Mouse (Mus musculus) liver, adult (tissue): ENCODE results near the gene Cpox.
A peak's percentile ranks its signal among the peaks of the same experiment; 100 is the strongest.

Experiments
- GATA4 ChIP-seq: IDR thresholded peaks from 2 replicates; pipeline ENCODE4 v1.6.1; 2014; ENCODE audit warnings: mild to moderate bottlenecking, low read length; ENCODE audit not compliant: insufficient replicate concordance

Gene Cpox

GRCm38 (mm10) chr16:58661826-58662225 is 8.3 kb upstream of the Cpox start:
- no peak for TF ChIP-seq GATA4

DNA sequence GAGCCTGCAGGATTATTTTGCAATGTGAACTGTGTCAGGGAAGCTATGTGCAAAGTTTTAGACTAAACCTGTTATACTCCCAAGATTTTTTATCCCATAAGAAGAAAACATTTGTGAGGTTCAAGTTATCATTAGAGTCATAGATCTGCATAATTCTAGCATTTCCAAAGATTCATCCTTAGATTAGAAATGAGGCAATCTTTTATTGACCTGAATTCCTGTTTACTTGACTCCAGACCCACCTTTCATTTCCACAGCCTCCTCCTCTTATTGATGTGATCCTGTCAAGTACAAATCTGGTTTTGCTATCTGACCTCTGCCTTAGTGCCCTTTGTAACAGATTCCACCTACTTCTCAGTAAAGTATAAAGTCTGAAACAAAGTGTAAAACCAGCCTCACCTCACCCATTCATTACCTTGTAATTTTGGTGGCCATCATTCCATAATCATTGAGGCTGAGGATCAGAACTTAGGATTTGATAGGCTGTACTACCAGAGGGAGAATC is 7.8 kb upstream of the Cpox start:
- TF ChIP-seq GATA4 = peak; percentile 91

DNA sequence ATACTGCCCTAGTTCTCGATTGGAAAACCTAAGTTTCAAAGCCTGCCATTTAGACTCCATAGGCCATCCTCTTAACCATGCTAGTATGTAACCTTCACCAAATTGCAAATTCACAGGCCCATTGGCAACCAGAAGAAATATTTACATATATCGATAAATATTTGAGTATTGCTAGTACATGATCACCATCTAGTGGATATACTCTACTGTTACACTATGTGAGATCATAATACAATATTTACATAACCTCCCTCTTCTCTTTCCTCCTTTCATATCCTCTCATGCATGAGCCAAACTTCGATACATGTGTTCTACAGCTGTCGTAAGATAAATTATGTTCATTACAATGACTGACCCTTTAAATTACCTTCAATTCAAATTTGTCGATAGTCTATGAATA is 7.1 kb upstream of the Cpox start:
- no peak for TF ChIP-seq GATA4

GRCm38 (mm10) chr16:58663816-58664215 is 6.3 kb upstream of the Cpox start:
- TF ChIP-seq GATA4 = 0 out of 2 replicates have a peak, but pooled peaks have one; percentile 22

- TF ChIP-seq GATA4 = no peak
Measured at GRCm38 (mm10) chr16:58668586-58668985, 1.5 kb upstream of the Cpox start.

DNA sequence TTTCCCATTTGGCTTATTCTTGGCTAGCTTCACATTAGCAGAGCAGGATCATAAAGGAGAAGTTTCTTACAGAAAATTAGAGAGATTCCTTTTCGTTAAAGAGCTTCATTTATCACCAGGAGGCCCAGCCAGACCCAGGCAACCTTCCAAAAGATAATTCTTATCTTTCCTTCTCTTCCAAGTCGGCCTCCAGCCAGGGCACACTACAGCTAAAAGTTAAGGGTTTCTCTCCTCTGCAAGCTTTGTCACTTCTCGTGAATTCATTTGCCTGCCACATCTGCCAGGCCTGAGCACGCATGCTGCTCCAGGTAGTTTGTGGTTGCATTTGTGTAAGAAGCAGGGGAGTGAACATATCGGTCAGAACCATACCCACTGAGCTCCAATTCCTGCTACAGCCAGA is 828 bp upstream of the Cpox start:
- peak; percentile 91 for TF ChIP-seq GATA4

- no peak for TF ChIP-seq GATA4
Measured at GRCm38 (mm10) chr16:58670643-58671042, 551 bp downstream of the Cpox start.

GRCm38 (mm10) chr16:58671212-58671985 is 1.3 kb downstream of the Cpox start:
- TF ChIP-seq GATA4 = no peak

GRCm38 (mm10) chr16:58672396-58672795 is 2.3 kb downstream of the Cpox start:
- TF ChIP-seq GATA4 = no peak

DNA sequence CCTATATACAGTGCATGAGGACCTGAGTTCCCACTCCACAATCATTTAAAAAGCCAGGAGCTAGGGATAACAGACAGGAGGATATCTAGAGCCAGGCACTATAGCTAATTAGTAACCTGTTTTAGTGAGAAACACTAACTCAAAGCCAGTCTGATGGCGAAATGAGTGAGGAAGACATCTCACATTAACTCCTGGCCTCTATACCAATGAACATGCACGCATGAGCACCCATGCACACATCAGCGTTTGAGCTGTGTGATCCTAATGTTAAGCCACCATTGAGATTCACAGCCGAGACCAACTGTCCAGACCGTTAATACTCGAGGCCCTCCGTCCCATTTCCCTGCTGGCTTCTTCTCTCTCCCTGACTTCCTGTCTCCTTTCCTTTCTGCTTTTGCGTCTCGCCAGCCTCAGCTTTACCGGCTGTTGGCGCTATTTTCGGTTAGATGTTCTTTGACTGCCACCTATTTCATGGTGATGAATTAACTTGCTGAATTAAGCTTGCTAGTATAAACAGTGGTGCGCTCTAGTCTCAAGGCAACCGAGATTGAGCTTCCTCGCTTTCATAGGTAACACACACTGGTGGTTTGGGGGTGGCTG is 3.8 kb downstream of the Cpox start:
- TF ChIP-seq GATA4 = no peak

DNA sequence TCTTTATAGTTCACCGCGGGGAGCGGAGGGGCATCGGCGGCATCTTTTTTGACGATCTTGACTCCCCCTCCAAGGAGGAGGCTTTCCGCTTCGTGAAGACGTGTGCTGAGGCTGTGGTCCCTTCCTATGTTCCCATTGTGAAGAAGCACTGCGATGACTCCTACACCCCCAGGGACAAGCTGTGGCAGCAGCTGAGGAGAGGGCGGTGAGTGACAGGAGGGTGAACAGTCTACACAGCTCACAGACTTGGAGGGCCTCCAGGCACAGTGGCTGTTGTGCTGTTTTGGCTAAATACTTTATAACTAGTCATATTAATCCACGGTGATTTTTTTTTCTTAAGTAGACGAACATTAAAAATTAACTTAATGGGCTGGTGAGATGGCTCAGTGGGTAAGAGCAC is 5.2 kb downstream of the Cpox start:
- no peak for TF ChIP-seq GATA4

GRCm38 (mm10) chr16:58676156-58676555 is 6.1 kb downstream of the Cpox start:
- TF ChIP-seq GATA4 = no peak

DNA sequence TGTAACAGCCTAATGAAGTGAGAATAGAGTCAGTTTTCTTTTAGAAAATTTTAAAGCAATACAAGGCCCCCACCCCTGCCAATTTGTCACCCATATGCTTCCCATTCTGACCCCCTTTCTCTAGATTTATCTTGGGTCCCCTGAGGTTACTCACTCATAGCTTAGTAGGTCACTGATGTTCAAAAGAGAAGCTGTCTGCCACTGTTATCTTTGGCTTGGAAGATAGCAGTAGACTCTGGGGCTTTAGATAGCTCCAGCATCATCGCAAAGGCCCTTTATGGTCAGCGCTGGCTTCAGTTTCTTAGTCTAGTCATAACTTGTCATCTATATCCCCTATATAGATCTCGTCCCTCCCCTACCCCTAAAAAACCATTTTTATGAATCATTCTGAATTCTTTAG is 6.5 kb downstream of the Cpox start:
- TF ChIP-seq GATA4 = no peak

DNA sequence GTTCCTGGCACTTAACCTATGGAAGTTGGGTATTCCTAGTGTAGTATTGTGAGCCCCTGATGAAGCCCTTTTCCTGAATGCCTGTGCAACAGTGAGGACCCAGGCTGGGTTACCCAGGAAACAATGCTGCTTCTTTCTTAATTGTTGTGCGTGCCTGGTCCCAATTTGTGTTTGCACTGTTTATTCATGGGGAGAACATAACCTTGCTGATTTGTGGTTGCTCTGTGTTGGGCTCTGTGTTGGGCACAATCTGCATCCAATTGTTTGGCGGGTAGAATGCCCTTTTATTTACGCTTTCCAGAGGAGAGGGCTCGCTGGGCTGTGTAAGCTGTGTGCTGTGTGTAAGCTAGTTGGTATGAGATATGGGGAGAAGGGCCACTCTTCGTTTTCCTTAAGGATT is 7.4 kb downstream of the Cpox start:
- no peak for TF ChIP-seq GATA4

GRCm38 (mm10) chr16:58678660-58679059 is 8.6 kb downstream of the Cpox start:
- TF ChIP-seq GATA4 = no peak

GRCm38 (mm10) chr16:58682046-58682445 is 12.0 kb downstream of the Cpox start:
- no peak for TF ChIP-seq GATA4

DNA sequence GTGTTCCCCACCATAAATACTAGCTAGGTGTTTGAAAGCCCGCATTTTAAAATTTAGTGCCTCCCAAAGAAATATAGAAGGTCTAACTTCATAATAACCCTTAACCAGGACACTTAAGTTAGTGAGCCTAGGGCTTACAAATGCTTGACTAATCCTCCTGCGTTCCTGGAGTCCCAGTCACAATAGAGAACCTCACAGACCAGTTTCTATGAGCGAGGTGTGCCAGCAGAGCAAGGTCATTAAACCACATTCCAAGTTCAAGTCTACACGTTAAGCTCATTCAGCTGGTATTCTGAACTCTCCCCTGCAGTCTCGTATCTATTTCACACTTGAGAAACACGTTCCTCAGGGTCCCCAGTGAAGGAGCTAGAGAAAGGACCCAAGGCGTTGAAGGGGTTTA is 12.8 kb downstream of the Cpox start:
- TF ChIP-seq GATA4 = no peak

GRCm38 (mm10) chr16:58683911-58684310 is 13.8 kb downstream of the Cpox start:
- TF ChIP-seq GATA4 = no peak
